Mouse (Mus musculus): ENCODE results near the gene Gbf1. TPM values are rescaled to one million over a fixed set of nuclear protein-coding genes. Genes with fewer than 3 reads are reported as not detected.

Gbf1 gene
- total and polyA plus RNA-seq, 3 experiments = 8.6 to 26.1 (median 18.7) TPM

- Histone ChIP-seq H3K27ac (ENCODE audit: insufficient read depth, low read depth) (no peak overlapping the region), H3K27me3 (replicated peaks) (peaks cover 48% of the 10 kb centered on the region)
Measured at GRCm38 (mm10) chr19:46123876-46124275, 28.4 kb upstream of the Gbf1 start.

DNA sequence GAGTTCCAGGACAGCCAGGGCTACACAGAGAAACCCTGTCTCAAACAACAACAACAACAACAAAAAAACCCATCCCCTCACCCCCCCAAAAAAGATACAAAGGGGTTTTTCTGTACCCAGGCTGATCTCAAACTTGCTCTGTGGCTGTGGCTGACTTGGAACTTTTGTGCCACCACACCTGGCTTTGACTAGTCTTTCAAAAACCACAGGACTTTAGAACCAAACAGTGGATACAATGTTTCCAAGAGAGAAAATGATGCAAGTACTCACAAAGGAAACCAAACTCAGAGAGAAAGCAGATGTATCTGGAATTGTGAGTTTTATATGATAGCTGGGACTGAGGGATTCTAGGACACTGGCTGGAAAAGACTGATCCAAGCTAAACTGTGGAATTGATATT is 27.7 kb upstream of the Gbf1 start:
- H3K4me1 ChIP-seq (ENCODE audit: control insufficient read depth in 1 of 2, insufficient read depth in 2 of 2) = no peaks in the 10 kb centered on the region
- DNase-seq (ENCODE audit: extremely low read depth) = no peak
- H3K79me2 ChIP-seq (replicated peaks; ENCODE audit: control insufficient read depth, extremely low read depth, insufficient read depth, poor library complexity, severe bottlenecking) = no peaks in the 10 kb centered on the region
- H3K36me3 ChIP-seq (replicated peaks in 1 of 2; ENCODE audit: control insufficient read depth in 1 of 2, insufficient read depth in 1 of 2, low read length in 1 of 2) = no peaks in the 10 kb centered on the region
- in situ Hi-C loops (cut with MboI; ENCODE audit: low pct_ligation_motif_present, low pct_unique_long_range_greater_than_20kb, low sequenced_read_pairs) (no loop called here), dilution Hi-C loops (cut with MboI; ENCODE audit: extremely low pct_ligation_motif_present, extremely low pct_unique_long_range_greater_than_20kb, low sequenced_read_pairs) (no loop called here)
- no peak overlapping the region for H3K4me2 ChIP-seq (ENCODE audit: insufficient read depth, low read depth, poor library complexity, severe bottlenecking)
- no peak overlapping the region for H3K9ac ChIP-seq (ENCODE audit: insufficient read depth, low read depth)
- no peak overlapping the region for H3K27ac ChIP-seq (ENCODE audit: insufficient read depth, low read depth)
- peaks cover 41% of the 10 kb centered on the region for H3K27me3 ChIP-seq (replicated peaks)
- TF ChIP-seq NRF1 (IDR thresholded peaks at IDR 0.05; ENCODE audit: low read depth, low read length) (no peak), MAFK (IDR thresholded peaks at IDR 0.05; ENCODE audit: insufficient replicate concordance, low read length) (no peak), PAX5 (IDR thresholded peaks at IDR 0.05; ENCODE audit: low read length) (no peak), NELFE (IDR thresholded peaks at IDR 0.05; ENCODE audit: low read depth, low read length) (no peak), UBTF (IDR thresholded peaks at IDR 0.05; ENCODE audit: low read depth, low read length) (no peak), ZNF384 (IDR thresholded peaks at IDR 0.05; ENCODE audit: low read depth, low read length) (no peak), RCOR1 (conservative IDR thresholded peaks at IDR 0.05; ENCODE audit: low read depth, low read length) (no peak), JUN (IDR thresholded peaks at IDR 0.05; ENCODE audit: insufficient read depth, low read depth, low read length) (no peak)
- H3K9me3 ChIP-seq (replicated peaks; ENCODE audit: low read length) = no peaks in the 10 kb centered on the region
- H3K4me3 ChIP-seq (replicated peaks in 1 of 3; ENCODE audit: low read depth in 2 of 3, low read length in 2 of 3, poor library complexity in 1 of 3) = no peak overlapping the region

More at GRCm38 (mm10) chr19:46123876-46124275, 28.4 kb upstream of the Gbf1 start:
- Histone ChIP-seq H3K9me3 (replicated peaks; ENCODE audit: low read length) (no peaks in the 10 kb centered on the region), H3K79me2 (replicated peaks; ENCODE audit: control insufficient read depth, extremely low read depth, insufficient read depth, poor library complexity, severe bottlenecking) (no peaks in the 10 kb centered on the region), H3K4me3 (replicated peaks in 1 of 3; ENCODE audit: low read depth in 2 of 3, low read length in 2 of 3, poor library complexity in 1 of 3) (no peak overlapping the region), H3K36me3 (replicated peaks in 1 of 2; ENCODE audit: control insufficient read depth in 1 of 2, insufficient read depth in 1 of 2, low read length in 1 of 2) (no peaks in the 10 kb centered on the region), H3K4me1 (ENCODE audit: control insufficient read depth in 1 of 2, insufficient read depth in 2 of 2) (no peaks in the 10 kb centered on the region), H3K9ac (ENCODE audit: insufficient read depth, low read depth) (no peak overlapping the region), H3K4me2 (ENCODE audit: insufficient read depth, low read depth, poor library complexity, severe bottlenecking) (no peak overlapping the region)
- dilution Hi-C loops (cut with MboI; ENCODE audit: extremely low pct_ligation_motif_present, extremely low pct_unique_long_range_greater_than_20kb, low sequenced_read_pairs) (no loop called here), in situ Hi-C loops (cut with MboI; ENCODE audit: low pct_ligation_motif_present, low pct_unique_long_range_greater_than_20kb, low sequenced_read_pairs) (no loop called here)
- DNase-seq (ENCODE audit: extremely low read depth) = no peak
- no peak for TF ChIP-seq NRF1 (IDR thresholded peaks at IDR 0.05; ENCODE audit: low read depth, low read length)
- TF ChIP-seq MAFK (IDR thresholded peaks at IDR 0.05; ENCODE audit: insufficient replicate concordance, low read length) = no peak
- TF ChIP-seq USF1 (IDR thresholded peaks at IDR 0.05; ENCODE audit: low read depth, low read length) = no peak
- TF ChIP-seq EP300 (IDR thresholded peaks at IDR 0.05; ENCODE audit: low read length) = no peak
- no peak for TF ChIP-seq ELF1 (IDR thresholded peaks at IDR 0.05; ENCODE audit: low read depth, low read length)
- TF ChIP-seq POLR2A (IDR thresholded peaks at IDR 0.05; ENCODE audit: low read depth, low read length) = no peak
- TF ChIP-seq ZMIZ1 (IDR thresholded peaks at IDR 0.05; ENCODE audit: low read depth, low read length) = no peak
- no peak for TF ChIP-seq RAD21 (IDR thresholded peaks at IDR 0.05; ENCODE audit: low read depth, low read length)
- no peak for TF ChIP-seq SIN3A (IDR thresholded peaks at IDR 0.05; ENCODE audit: low read length)
- no peak for TF ChIP-seq IRF4 (IDR thresholded peaks at IDR 0.05; ENCODE audit: low read depth, low read length)
- TF ChIP-seq JUND (conservative IDR thresholded peaks at IDR 0.05; ENCODE audit: low read depth, low read length) = no peak
- no peak for TF ChIP-seq CHD2 (IDR thresholded peaks at IDR 0.05; ENCODE audit: low read length)
- no peak for TF ChIP-seq UBTF (IDR thresholded peaks at IDR 0.05; ENCODE audit: low read depth, low read length)
- TF ChIP-seq NELFE (IDR thresholded peaks at IDR 0.05; ENCODE audit: low read depth, low read length) = no peak
- no peak for TF ChIP-seq RCOR1 (conservative IDR thresholded peaks at IDR 0.05; ENCODE audit: low read depth, low read length)
- TF ChIP-seq E2F4 (IDR thresholded peaks at IDR 0.05; ENCODE audit: insufficient replicate concordance, low read depth, low read length) = no peak
- TF ChIP-seq ZC3H11A (IDR thresholded peaks at IDR 0.05; ENCODE audit: low read depth, low read length) = no peak
- no peak for TF ChIP-seq CTCF (conservative IDR thresholded peaks at IDR 0.05 in 1 of 2, IDR thresholded peaks at IDR 0.05 in 1 of 2; ENCODE audit: low read depth in 2 of 2, low read length in 2 of 2)
- no peak for TF ChIP-seq BHLHE40 (IDR thresholded peaks at IDR 0.05; ENCODE audit: low read depth, low read length)
